Mouse (Mus musculus): ENCODE results near the gene Dkk1.

DNA sequence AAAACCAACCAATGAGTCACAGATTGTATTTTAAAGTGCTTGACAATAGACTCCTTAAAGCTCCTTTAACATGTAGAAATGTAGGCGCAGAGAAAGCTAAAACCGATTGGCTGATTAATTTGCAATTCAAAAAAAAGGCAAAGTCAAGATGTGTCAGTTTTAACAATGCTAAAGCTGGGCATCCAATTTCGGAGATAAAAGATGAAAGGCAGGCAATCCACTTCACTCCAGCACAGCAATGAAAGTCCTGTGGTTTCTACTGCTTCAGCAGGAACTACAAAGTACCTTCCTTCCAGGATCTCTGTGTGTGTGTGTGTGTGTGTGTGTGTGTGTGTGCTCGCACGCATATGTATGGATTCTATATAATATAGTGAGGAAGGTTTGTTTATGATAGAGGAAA is 44.0 kb downstream of the Dkk1 start:
- no peak for TF ChIP-seq GATA1 (IDR thresholded peaks at IDR 0.05; ENCODE audit: low read length)
- TF ChIP-seq TAL1 (IDR thresholded peaks at IDR 0.05; ENCODE audit: low read length): no peak

Data from erythroblast, embryonic 14.5 days (primary cell).